Mouse (Mus musculus): ENCODE measurements around the gene Gm5128.
"Not testable (repeated sequence)": the region's sequence is repeated elsewhere in the genome, so short reads cannot be mapped to it uniquely, and the experiment has no call there.

The Gm5128 gene

DNA sequence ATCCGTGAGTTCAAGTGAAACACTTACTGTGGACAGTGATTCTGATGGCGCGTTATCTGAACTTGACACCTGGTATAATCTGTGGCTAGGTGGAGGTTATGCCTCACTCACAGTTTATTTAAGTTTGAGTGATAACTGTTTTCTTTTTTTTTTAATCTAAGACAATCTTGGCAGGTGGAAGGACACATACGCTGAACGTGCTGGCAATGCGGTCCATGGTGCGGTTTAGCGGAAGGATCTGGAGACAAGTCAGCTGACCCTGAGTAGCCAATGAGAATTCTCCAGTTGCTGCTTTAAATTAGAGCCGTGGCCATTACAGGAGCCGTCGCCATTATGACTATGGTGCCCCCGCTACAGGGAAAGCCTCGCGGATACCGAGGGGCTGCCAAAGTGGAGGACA lies at the start of gene Gm5128:
Gm5128 (plus strand) TSS at position 301 of the 400 bp plus-strand sequence.
- DNase-seq = not testable (repeated sequence)

- DNase-seq = not testable (repeated sequence)
Measured at GRCm38 (mm10) chrX:135360685-135361084, 12.4 kb upstream of the Gm5128 start.

DNA sequence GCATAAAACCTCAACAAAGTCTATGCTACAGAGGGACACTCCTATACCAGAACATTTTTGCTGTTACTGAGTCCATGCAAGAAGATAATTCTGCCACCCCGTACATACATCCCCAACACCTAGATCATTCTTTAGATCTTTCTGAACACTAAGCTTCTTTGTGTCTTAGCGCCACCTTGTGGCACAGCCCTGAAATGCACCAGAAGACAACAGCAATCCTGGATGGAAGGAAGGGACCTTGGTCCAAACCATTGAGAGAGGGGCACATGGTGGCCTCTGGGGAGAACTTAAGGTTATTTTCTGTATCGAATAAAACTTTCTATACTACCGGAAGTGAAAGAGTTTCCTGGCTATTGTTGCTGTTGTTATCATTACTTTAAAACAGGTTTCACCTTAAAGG lies 11.1 kb upstream of the Gm5128 start:
- DNase-seq = not testable (repeated sequence)

- not testable (repeated sequence) for DNase-seq
Measured at GRCm38 (mm10) chrX:135403578-135403977, 30.5 kb downstream of the Gm5128 start.

DNA sequence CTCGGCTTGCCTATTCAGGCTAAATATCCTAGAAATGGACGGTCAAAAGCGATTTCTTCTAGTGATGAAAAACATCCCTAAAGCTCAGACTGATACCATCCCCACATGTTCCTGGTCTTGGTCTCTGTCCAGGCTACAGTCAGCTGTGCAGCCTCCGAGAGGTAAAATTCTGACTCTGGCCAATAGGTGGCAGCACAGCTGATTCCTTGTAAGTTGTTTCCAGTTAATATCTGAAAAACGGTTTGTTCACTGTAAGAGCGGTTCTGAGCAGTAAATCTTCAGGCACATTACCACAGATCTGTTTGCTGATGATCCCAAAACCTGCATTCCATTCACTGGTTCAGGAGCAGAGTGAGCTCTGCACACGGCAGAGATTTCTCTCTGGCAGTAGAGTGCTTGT lies 48.1 kb downstream of the Gm5128 start:
- not testable (repeated sequence) for DNase-seq

- DNase-seq = not testable (repeated sequence)
Measured at GRCm38 (mm10) chrX:135421824-135422223, 48.7 kb downstream of the Gm5128 start.

DNA sequence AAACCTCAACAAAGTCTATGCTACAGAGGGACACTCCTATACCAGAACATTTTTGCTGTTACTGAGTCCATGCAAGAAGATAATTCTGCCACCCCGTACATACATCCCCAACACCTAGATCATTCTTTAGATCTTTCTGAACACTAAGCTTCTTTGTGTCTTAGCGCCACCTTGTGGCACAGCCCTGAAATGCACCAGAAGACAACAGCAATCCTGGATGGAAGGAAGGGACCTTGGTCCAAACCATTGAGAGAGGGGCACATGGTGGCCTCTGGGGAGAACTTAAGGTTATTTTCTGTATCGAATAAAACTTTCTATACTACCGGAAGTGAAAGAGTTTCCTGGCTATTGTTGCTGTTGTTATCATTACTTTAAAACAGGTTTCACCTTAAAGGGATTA lies 49.4 kb downstream of the Gm5128 start:
- not testable (repeated sequence) for DNase-seq
